Mouse (Mus musculus): ENCODE results near the gene Ccdc33.

DNA sequence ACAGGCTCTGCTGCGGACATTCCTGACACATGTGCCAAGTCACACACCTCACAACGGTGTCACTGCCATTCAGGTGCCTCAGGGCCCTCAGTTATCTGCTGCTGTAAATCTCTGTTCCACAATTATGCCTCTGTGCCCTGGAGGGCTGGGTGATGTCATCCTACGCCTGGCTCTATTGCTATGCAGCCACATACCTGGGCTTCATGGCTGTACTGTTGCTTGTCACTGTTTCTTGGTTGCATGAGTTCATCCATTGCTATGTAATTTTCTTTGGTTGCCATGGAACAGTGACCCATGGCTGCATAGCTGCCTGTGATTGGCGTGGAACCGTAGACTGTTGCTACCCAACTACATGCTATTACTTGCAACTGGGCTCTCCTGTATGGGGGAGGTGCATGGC is 63.0 kb downstream of the Ccdc33 start:
- TF ChIP-seq CTCF (IDR thresholded peaks at IDR 0.05; ENCODE audit: low read depth) (no peak), EP300 (IDR thresholded peaks at IDR 0.05; ENCODE audit: low read depth) (no peak)

Measured in heart, postnatal 0 days (tissue).